Mouse (Mus musculus): ENCODE measurements around the gene Prkacb.
"Not testable (repeated sequence)": the region's sequence is repeated elsewhere in the genome, so short reads cannot be mapped to it uniquely, and the experiment has no call there.

The Prkacb gene

DNA sequence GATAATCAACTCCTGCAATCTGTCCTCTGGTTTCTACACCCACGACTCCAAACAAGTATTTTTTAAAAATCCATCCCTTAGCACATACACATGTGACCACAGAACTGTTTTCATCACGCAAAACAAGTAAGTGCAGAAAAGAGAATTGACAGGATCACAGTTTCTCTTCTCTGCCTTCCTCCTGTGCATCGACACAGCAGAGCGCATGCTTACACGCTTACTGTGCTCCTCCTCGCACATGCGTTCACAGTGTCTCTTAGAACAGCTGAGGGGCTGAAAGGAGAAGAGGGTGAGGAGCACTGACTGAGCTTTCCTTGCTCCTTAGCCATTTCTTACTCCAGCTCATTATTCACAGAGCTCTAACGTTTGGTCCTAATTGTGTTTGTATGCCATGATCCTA, 33.9 kb downstream of the Prkacb start:
- DNase-seq (ENCODE audit: low read depth) = peak; percentile 39

GRCm38 (mm10) chr3:146778451-146778850, 34.3 kb downstream of the Prkacb start:
- DNase-seq (ENCODE audit: low read depth) = no peak

DNA sequence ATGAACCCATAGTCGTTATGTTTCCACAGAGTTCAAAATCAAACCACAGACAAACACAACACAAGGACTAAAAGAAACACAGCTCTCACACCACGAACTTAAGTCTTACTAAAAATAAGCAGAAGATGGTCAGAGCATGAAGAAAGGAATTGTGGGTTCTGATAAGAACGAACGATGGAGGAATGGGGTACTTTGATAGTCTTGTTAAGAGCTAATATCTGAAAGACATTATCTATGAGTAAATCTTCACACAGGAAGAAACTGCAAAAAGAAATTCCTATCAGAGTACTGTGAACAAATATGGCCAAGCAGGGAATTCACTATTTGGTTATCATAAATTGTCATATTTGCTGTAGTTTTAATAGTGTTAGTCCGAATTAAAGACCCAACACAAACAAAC, 36.1 kb downstream of the Prkacb start:
- DNase-seq (ENCODE audit: low read depth) = peak; percentile 9

- no peak for DNase-seq (ENCODE audit: low read depth)
Observed at GRCm38 (mm10) chr3:146770853-146771252, 41.9 kb downstream of the Prkacb start.

GRCm38 (mm10) chr3:146769940-146770659, 42.7 kb downstream of the Prkacb start:
- DNase-seq (ENCODE audit: low read depth) = no peak

DNA sequence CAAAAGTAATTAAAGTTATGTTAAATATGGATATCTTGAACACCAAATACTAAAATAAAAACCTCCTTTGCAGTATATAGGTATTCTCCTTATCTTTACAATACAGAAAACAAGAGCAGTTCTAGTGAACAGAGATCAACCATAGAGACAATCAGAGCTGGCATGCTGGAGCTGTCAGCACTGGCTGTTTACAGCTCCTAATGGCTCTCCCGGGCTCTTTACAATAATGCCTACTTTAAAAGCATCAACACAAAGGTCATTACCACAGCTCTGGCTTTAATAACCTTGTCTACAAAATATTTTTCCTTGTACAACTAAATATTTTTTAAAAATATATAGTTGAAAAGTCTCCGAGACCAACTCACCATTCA, 43.2 kb downstream of the Prkacb start:
- no peak for DNase-seq (ENCODE audit: low read depth)

GRCm38 (mm10) chr3:146768921-146769320, 43.9 kb downstream of the Prkacb start:
- DNase-seq (ENCODE audit: low read depth) = no peak

DNA sequence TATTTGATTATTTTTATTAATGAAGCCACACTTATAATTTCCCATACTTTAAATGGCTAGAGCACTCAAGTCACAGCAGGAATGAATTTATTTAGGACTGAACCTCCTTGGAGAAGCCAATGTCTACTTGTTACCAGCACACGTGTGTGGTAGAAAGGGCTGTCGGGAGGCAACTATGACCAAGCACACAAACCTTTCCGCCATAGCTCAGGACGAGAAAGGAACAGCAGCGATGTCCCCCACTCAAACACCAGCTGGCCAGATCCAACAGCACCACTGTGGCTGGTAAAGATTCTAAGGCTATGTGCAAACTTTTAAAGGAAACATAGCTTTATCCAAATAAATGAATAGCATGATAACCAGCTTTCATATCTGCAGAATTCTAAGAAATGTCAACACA, 44.4 kb downstream of the Prkacb start:
- no peak for DNase-seq (ENCODE audit: low read depth)

DNA sequence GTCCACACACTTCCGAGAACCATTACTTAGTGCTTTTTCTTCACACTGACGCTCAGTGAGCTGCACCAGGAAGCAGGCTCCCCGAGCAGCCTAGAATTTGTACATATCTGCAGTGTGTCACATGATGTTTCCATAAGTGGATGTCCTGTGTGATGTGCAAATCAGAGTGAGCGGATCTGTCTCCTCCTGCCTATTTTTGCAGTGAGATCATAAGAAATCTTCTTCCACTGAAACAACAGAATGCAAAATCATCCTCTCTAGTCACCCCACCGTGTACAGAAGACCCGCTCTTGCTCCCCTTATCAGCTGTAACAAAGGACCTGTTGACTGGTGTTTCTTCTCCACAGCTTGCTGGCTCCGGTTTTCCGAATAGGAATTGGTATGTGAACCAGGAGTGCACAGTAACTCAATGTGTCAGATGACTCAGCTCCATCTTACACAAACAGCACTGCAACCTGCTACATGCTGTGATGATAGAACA, 46.0 kb downstream of the Prkacb start:
- DNase-seq (ENCODE audit: low read depth) = no peak

- no peak for DNase-seq (ENCODE audit: low read depth)
Observed at GRCm38 (mm10) chr3:146766071-146766605, 46.7 kb downstream of the Prkacb start.

GRCm38 (mm10) chr3:146764871-146765529, 47.8 kb downstream of the Prkacb start:
- peak; percentile 12 for DNase-seq (ENCODE audit: low read depth)

DNA sequence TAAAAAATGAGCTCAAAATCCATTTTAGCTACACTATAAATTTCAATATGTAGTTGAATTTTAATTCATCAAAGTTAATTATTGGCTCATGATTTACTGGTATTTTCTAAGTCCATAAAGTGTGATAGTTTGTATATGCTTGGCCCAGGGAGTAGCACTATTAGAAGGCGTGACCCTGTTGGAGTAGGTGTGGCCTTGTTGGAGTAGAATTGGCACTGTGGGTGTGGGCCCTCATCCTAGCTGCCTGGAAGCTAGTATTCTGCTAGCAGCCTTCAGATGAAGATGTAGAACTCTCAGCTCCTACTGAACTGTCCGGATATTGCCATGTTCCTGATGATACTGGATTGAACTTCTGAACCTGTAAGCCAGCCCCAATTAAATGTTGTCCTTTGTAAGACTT, 49.7 kb downstream of the Prkacb start:
- not testable (repeated sequence) for DNase-seq (ENCODE audit: low read depth)

GRCm38 (mm10) chr3:146761276-146761675, 51.5 kb downstream of the Prkacb start:
- DNase-seq (ENCODE audit: low read depth) = no peak

DNA sequence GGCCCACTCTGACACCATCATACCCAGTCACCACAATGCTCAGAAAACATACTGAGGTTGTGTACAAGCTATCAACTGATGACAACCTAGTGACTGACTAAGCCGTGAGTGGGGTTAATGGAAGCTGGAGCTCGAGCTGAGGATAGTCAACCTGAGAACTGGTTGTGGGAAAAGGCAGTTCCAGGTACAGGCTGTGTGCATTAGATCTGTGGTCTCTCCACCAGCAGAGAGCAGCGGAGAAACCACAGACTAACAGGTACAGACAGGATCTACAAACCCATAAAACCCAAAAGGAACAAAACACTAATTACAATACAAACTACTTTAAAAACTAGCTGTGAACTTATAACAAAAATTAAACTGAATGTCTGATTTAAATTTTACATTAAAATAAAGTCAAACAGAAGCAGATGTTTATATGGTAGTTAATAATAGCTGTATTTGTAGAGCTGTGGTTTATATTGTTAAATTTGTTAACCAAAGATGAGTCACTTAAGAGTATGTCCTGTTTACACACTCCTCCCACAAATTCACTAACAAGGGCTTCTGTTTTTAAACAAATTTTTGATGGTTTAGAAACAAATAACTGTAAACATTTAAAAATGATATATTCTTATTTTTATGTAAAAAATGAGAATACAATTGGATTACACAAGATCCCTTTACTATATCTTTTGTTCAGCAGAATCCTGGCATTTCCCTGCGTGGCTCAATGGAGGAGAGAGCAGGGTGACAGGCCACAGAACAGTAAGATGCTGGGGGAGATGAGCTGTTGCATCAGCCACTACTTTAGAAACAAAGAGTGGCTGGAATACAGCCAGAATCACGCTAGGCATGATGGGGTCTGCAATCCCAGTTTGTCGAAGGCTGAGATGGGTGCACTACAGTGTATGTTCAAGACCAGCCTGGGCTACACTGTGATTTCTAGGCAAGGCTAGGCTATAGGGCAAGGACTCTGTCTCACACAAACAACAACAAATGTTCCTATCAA, 54.5 kb downstream of the Prkacb start:
- peak; percentile 50 for DNase-seq (ENCODE audit: low read depth)

GRCm38 (mm10) chr3:146754270-146754669, 58.5 kb downstream of the Prkacb start:
- no peak for DNase-seq (ENCODE audit: low read depth)

DNA sequence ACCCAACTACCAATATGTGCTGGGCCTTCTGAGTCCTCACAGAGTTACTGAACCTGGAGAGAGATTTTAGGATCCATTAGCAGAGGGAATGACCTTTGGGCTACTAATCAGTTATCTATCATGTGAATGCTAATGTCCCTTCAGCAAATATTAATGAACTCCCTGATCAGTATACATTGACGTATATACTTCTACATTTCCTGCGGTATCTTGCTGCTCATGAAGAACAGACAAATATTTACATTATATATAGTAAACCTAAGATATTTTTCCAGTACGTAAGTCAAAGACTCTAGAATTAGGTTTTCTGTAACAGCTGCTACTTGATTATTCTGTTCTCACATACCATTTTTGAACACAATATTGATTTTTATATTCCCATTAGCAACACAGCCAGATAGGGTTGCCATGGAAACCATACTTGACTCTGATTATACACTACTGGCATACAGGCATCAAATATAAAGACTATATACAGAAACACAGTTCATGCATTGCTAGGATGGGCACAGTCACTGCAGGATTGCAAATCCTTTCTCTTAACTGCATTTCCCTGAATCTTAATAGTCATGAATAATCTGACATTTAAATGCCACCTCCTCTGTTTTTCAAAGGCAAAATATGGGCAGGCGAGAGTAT, 71.1 kb downstream of the Prkacb start:
- no peak for DNase-seq (ENCODE audit: low read depth)

GRCm38 (mm10) chr3:146741158-146741557, 71.6 kb downstream of the Prkacb start:
- no peak for DNase-seq (ENCODE audit: low read depth)

DNA sequence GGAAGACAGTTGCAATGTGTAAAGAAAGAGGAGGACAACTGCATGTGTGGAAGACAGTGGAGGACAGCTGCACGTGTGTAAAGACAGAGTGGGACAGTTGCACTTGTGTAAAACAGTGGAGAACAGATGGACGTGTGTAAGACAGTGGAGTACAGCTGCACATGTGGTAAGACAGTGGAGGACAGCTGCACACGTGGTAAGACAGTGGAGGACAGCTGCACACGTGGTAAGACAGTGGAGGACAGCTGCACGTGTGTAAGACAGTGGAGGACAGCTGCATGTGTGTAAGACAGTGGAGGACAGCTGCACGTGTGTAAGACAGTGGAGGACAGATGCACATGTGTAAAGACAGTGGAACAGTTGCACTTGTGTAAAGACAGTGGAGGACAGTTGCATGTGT, 76.6 kb downstream of the Prkacb start:
- not testable (repeated sequence) for DNase-seq (ENCODE audit: low read depth)

- DNase-seq (ENCODE audit: low read depth) = no peak
Observed at GRCm38 (mm10) chr3:146735657-146736056, 77.1 kb downstream of the Prkacb start.

DNA sequence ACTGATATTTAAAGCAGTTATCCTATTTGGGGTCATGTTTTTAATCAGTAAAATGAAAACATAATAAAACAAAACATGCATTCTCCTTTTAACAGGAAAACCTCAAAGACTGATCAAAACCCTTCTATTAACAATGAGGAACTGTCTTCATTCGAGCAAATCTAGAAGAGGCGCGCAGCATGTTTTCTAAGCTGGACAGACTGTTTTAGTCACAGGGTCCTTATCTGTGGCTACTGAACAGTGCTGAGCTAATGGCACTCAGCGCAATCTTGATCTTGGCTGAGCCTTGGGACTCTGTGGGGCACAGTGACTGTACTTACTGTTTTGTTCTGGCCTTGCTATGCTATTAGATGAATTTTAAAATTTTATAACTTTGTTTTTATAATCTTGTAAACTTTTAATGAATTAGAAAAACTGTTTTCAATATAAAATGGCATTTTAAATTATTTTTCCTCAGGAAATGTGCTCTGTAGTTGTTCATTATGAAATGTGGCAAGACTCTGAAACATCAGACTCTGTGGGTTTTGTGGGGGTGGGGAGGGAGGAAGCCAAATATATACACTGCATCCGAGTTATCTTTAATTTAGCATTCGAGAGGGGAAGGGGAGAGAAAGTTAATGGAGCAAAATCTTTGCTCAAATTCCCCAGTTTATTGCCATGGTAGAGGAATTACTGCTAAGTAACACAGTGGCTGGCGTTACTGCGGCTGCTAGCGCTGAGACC, 77.7 kb downstream of the Prkacb start:
- no peak for DNase-seq (ENCODE audit: low read depth)

DNA sequence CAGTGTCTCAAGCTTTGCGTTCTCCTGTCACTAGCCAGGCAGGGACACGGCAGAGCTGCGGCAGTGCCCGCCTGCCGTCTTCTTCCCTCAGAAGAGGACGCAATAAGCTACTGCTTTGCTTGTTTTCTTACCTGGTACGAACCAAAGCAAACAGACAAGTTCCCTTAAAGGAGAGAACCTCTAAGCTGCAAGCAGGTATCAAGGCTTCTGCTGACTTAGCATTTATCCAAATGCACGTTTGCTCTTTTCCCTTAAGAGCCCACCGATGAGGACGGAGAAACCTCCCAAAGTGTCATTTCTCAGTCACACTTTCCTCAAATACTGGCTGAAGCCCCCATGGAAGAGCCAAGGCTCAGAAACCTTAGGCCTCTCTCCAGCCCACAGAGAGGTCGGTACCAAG, 81.3 kb downstream of the Prkacb start:
- DNase-seq (ENCODE audit: low read depth) = no peak
